Mouse (Mus musculus) kidney, adult 2 months (tissue): Measurements from ENCODE around the gene Alk. TPM values are rescaled to one million over a fixed set of nuclear protein-coding genes. Genes with fewer than 3 reads are reported as not detected.

Experiments used
- DNase-seq: peaks from one replicate; pipeline ENCODE4 v3.0.0; 2021
- H3K27ac ChIP-seq: fragments of 200-500 bp; 2 replicates; pipeline ENCODE4 v1.5.1; 2012; ENCODE audit warnings: low read depth, low read length, control low read depth, inconsistent platforms; ENCODE audit not compliant: insufficient read depth
- H3K27me3 ChIP-seq: fragments of 200-500 bp; replicated peaks from 2 replicates; pipeline ENCODE4 v1.6.1; 2012; ENCODE audit warnings: mild to moderate bottlenecking, moderate library complexity, low read length, inconsistent platforms; ENCODE audit not compliant: control insufficient read depth, insufficient read depth
- H3K36me3 ChIP-seq: fragments of 200-500 bp; 2 replicates; pipeline ENCODE4 v1.6.1; 2012; ENCODE audit warnings: mild to moderate bottlenecking, moderate library complexity, low read length, inconsistent platforms; ENCODE audit not compliant: control insufficient read depth, insufficient read depth
- H3K4me1 ChIP-seq: fragments of 200-500 bp; 2 replicates; pipeline ENCODE4 v1.6.1; 2011; ENCODE audit warnings: low read length; ENCODE audit not compliant: control insufficient read depth, insufficient read depth
- H3K4me3 ChIP-seq: fragments of 200-500 bp; 2 replicates; pipeline ENCODE4 v1.5.1; 2011; ENCODE audit warnings: mild to moderate bottlenecking, low read depth, low read length, control low read depth; ENCODE audit not compliant: insufficient read depth
- CTCF ChIP-seq: fragments of 200-500 bp; conservative IDR thresholded peaks from 2 replicates; pipeline ENCODE4 v1.5.1; 2011; ENCODE audit warnings: low read depth, mild to moderate bottlenecking, control low read depth, low read length, moderate library complexity, mixed read lengths; ENCODE audit not compliant: insufficient read depth, insufficient read length
- POLR2A ChIP-seq: fragments of 200-500 bp; IDR thresholded peaks from one replicate; pipeline ENCODE4 v1.6.1; 2011; ENCODE audit warnings: low read depth, low read length, control low read depth
- WGBS: fragments of 180-500 bp; shearing (Covaris S2); methylation state at CpG from one replicate; pipeline ENCODE4 v1.1.7; 2018; 5-methylcytosine and 5-hydroxymethylcytosine counted together
- polyA plus RNA-seq: library from polyadenylated mRNA; depleted of rRNA; stranded (reverse); fragments of >200 nt; gene quantifications from 2 replicates; pipeline ENCODE4 v1.2.3, GENCODE M21; 2012

Alk gene
- polyA plus RNA-seq, 1 experiment: 0.03 TPM

DNA sequence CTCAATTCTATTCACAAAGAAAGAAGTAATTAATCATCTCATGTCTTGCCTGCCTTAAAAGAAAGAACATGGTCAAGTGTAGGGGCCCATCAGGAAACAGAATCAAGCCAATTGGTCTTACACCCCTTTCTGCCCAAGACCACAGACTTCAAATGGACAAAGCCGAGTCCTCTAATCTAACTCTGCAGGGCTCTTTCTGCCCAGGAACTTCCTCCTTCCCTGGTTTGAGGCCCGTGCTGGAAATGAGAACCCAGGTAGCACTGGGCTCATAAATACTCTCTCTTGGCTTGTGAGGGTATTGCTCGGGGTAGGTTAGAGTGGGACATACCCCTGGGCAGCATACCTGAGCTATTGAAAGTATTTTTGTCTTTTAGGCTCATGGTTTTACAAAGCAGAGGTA, 451.4 kb downstream of the Alk start:
- 87% methylated on average over 3 of the region's 3 CpGs for WGBS
- 0 out of 2 replicates have a peak, but pooled peaks cover 2% of the 10 kb centered on the region for H3K27me3 ChIP-seq

DNA sequence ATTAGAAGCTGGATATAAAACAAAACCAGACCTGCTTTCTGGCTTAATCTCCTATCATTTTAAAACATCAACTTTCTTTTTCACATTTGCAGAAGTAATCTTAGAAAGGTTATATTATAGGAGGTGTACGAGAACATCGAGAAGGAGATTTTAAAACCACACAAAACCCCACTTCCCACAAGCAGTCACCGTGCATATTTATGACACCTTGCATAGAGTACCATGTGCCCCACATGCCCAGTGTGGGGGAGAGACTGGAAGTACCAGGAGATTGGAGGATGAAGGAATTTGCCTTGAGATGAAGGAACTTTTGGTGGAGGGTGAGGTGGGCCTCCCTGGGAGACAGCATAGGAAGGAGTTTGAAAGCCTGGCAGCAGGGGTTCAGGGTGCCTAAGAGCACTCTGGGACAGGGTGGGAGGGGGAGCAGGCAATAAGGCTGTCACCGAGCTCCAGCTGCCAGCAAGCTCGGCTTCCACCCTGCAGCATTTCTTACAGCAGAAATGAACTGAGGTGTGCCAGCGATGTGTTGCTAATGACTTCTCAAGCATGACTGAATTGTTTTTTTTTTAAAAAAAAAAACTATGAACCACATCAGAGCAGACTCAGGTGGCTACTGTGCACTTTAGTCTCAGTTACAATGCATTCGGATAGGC, 459.4 kb downstream of the Alk start:
- Histone ChIP-seq H3K27me3 (no peaks in the 10 kb centered on the region), H3K4me1 (0 out of 2 replicates have a peak, but pooled peaks cover 2% of the 10 kb centered on the region), H3K27ac (no peak overlapping the region), H3K4me3 (no peak overlapping the region), H3K36me3 (no peaks in the 10 kb centered on the region)
- no peak for TF ChIP-seq CTCF
- TF ChIP-seq POLR2A: no peak
- peak; percentile 59 for DNase-seq
- 34% methylated on average over 7 of the region's 7 CpGs for WGBS

More for the DNA sequence above, 451.4 kb downstream of the Alk start:
- H3K4me3 ChIP-seq: no peak overlapping the region
- no peaks in the 10 kb centered on the region for H3K36me3 ChIP-seq
- H3K27ac ChIP-seq: no peak overlapping the region
- TF ChIP-seq POLR2A: no peak
- no peak for TF ChIP-seq CTCF
- no peak for DNase-seq
- no peaks in the 10 kb centered on the region for H3K4me1 ChIP-seq

DNA sequence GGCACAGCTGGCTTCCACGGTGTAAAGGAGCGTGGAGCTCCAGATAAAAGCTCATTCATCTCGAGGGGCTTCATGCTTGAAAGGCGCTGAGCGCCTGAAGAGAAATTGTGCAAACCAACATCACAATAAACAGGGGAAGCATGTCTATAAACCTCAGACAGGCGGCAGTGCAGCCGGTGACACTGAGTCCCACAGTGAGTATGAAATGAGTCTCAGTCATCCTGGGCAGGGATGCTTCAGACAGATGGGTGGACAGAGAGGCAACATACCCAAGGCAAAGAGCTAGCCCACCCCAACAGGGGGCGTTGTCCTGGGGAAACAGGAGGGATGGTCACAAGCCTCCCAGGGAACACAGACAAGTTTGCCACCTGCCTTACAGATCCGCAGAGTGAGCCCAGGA, 460.0 kb downstream of the Alk start:
- H3K4me3 ChIP-seq: no peak overlapping the region
- H3K27me3 ChIP-seq: no peaks in the 10 kb centered on the region
- DNase-seq: no peak
- H3K36me3 ChIP-seq: no peaks in the 10 kb centered on the region
- no peak overlapping the region for H3K27ac ChIP-seq
- H3K4me1 ChIP-seq: 0 out of 2 replicates have a peak, but pooled peaks cover 2% of the 10 kb centered on the region
- TF ChIP-seq CTCF (no peak), POLR2A (no peak)
- 57% methylated on average over 9 of the region's 9 CpGs for WGBS

DNA sequence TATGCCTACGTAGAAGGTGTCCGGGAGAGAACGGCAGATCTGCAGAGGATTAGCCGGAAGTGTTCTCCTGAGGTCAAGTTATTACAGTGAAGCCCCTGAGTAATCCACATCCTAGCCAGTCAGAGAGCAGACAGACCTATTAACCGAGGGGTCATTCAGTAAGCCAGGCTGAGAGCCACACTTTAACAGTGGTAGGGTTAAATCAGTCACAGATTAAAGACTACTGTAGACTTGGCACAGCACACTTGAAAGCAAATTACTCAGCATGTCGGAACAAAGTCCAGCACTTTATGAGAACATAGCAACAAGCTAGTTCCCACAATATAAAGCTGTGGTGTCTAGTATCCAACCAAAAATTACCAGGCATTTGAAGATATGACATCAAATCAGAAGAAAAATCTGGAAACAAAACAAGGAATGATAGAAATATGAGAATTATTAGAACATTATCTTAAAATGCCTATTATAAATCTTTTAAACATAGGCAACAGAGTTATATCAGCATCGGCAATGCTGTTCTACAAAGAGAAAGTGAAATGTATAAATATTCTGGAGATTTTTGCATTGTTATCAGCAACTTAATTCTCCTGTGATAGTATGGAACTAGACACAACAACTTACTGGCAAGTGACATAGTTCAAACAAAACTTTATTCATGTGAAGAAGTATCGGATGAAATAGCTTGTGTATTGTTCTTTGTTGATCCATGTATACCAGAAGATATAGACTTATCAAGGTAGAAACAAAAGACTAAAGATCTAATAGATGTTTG, 472.1 kb downstream of the Alk start:
- Histone ChIP-seq H3K4me3 (no peak overlapping the region), H3K27ac (no peak overlapping the region), H3K27me3 (no peaks in the 10 kb centered on the region), H3K4me1 (peaks cover 3% of the 10 kb centered on the region; the same call in 1 of the 2 replicates), H3K36me3 (no peaks in the 10 kb centered on the region)
- TF ChIP-seq POLR2A (no peak), CTCF (no peak)
- 44% methylated on average over 8 of the region's 8 CpGs for WGBS
- DNase-seq: peak; percentile 90

DNA sequence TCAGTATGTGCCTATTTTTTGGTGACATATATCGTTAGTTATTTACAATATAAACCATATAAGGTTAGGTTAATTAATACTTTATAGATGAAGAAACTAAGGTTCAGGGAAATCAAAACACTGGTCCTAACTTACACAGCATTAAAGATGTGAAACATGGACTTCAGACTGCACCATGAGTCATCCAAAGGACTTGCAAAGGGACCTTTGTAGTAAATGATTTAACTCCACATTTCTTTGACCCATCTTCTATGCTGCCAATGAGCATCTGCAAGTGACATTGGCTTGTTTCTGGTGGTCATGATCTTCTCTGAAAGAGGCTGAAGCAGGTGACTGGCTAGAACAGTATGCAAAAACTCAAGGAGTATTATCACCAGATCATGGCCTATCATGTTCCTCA, 482.8 kb downstream of the Alk start:
- no peaks in the 10 kb centered on the region for H3K27me3 ChIP-seq
- peak; percentile 53 for DNase-seq
- H3K36me3 ChIP-seq: no peaks in the 10 kb centered on the region
- no peak for TF ChIP-seq CTCF
- TF ChIP-seq POLR2A: no peak
- peaks cover 3% of the 10 kb centered on the region; the same call in 1 of the 2 replicates for H3K4me1 ChIP-seq
- no peak overlapping the region for H3K4me3 ChIP-seq
- 79% methylated on average over 1 of the region's 1 CpGs for WGBS
- no peak overlapping the region for H3K27ac ChIP-seq

DNA sequence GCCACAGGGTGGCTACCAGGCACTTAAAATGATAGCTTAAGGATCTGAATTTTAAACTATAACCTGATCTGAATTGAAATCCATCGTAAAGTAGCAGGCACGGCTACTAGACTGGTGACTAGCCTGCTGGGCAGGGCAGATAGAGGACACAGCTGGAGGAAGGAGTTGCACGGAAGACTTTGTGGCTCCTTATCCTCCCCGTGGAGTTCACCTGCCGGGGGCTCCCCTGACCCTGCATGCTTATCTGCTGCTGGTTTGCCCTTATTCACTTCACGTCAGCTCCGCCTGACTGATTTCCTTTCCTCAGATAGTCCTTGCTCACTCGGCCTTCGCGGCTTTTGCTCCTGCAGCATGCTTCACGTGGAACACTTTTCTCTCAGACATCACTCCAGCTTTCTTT, 484.1 kb downstream of the Alk start:
- H3K27me3 ChIP-seq: no peaks in the 10 kb centered on the region
- H3K27ac ChIP-seq: no peak overlapping the region
- peaks cover 3% of the 10 kb centered on the region; the same call in 1 of the 2 replicates for H3K4me1 ChIP-seq
- no peak for TF ChIP-seq POLR2A
- TF ChIP-seq CTCF: no peak
- DNase-seq: no peak
- no peaks in the 10 kb centered on the region for H3K36me3 ChIP-seq
- H3K4me3 ChIP-seq: no peak overlapping the region
- 50% methylated on average over 11 of the region's 11 CpGs for WGBS

DNA sequence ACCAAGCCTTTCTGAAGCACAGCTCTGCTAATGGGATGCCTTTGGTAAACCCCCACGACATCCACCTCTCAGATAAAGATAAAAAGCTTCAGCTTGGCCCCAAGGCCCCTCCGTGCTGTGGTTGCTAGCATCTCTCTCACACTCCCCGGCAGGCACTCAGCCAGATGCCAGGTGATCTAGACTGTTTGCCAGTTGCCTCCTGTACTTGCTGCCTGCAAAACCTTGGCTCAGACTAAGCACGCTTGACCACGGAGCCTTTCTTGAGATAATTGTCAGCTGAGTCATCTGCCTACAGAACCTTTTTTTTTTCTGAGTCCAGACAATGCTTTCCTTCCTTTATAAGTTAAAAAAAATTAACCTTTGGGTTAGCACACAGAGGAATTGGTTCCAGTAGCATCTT, 486.1 kb downstream of the Alk start:
- peaks cover 3% of the 10 kb centered on the region; the same call in 1 of the 2 replicates for H3K4me1 ChIP-seq
- peak; percentile 19 for DNase-seq
- TF ChIP-seq POLR2A (no peak), CTCF (no peak)
- H3K4me3 ChIP-seq: no peak overlapping the region
- H3K27ac ChIP-seq: no peak overlapping the region
- no peaks in the 10 kb centered on the region for H3K36me3 ChIP-seq
- WGBS: 49% methylated on average over 5 of the region's 5 CpGs
- H3K27me3 ChIP-seq: no peaks in the 10 kb centered on the region
